8 mouse cellular contexts compared by ENCODE assay signal in the genomic region with DNA sequence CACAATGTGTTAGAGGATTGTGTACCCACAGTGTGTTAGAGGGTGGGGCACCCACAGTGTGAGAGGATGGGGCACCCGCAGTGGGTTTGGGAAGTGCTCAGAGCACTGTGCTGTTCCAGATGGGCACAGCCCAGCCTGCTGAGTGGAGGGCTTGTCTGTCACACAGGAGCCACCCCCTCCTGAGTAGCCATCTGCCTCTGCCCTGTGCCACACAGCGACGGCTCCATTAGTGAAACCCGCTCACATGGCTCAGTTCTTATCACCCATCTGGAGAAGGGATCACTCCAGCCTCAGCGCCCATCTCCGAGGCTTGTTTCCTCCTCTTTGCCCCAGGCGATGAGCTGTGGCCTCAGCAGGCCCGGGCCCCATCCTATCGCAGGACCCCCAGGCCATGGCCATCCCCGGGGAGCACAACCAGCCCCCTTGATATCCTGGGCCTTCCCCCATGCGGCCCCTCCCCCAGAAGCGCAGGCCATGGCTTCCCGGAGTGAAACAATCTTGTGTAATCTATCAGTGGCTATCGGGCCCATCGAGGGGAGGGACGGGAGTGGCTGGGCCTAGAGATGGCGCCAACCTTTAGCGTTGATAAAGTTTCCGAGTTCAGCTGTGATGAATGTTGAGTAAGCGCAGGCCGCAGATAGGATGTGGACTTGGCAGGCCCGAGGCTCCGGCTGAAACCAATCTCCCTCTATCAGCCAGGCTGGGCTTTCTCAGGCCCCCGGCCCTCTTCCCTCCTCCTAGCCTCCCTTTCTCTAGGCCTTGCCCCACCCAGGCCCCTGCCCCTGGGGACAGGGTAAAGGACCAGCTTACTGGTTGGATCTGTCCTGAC. TPM values are rescaled to one million over a fixed set of nuclear protein-coding genes. Genes with fewer than 3 reads are reported as not detected.
A peak's percentile ranks its signal among the peaks of the same experiment; 100 is the strongest.
DNase-seq lines count a peak whose midpoint lies in the region; ATAC-seq and TF ChIP-seq lines count a peak whose summit lies in the region.

No protein-coding gene starts in this region.

- H3K4me2 ChIP-seq in kidney, embryonic 16.5 days (replicated peaks; ENCODE audit: low read depth, low read length), result no peak overlapping the region
- no peak overlapping the region for H3K4me2 ChIP-seq in lung, postnatal 0 days (replicated peaks; ENCODE audit: low read depth, low read length)

- TF ChIP-seq POLR2A in cerebellum, adult 2 months (IDR thresholded peaks at IDR 0.05; ENCODE audit: borderline replicate concordance, insufficient read depth, low read length), result no peak

- no peak for ATAC-seq in kidney, embryonic 16.5 days (ENCODE audit: low FRiP score, low TSS enrichment)
- ATAC-seq in lung, postnatal 0 days, result no peak

- peak overlapping the region; percentile 15; the same call in 1 of the 2 replicates for H3K27ac ChIP-seq in cerebellum, adult 2 months (ENCODE audit: insufficient read depth, low read length)
- peak overlapping the region; percentile 61 for H3K27ac ChIP-seq in kidney, embryonic 16.5 days (ENCODE audit: low read length)
- H3K27ac ChIP-seq in lung, postnatal 0 days (ENCODE audit: low read length), result no peak overlapping the region

- 34% methylated on average over 24 of the region's 24 CpGs for WGBS in cerebellum, adult 2 months
- WGBS in kidney, embryonic 16.5 days, result 43% methylated on average over 24 of the region's 24 CpGs
- WGBS in lung, postnatal 0 days, result 33% methylated on average over 24 of the region's 24 CpGs

- no peaks in the 10 kb centered on the region for H3K9me3 ChIP-seq in kidney, embryonic 16.5 days (ENCODE audit: low read length)
- H3K9me3 ChIP-seq in lung, postnatal 0 days (ENCODE audit: low read length), result no peaks in the 10 kb centered on the region

- peak; percentile 25 for DNase-seq in adrenal gland, postnatal 10 days
- no peak for DNase-seq in adrenal gland, postnatal 25 days
- peak; percentile 77 to 83 for DNase-seq in cerebellum, adult 2 months
- DNase-seq in heart, adult 18-20 months, result peak; percentile 60 to 63
- peak; percentile 72 for DNase-seq in lung, postnatal 0 days (ENCODE audit: low spot score)
- DNase-seq in urinary bladder, postnatal 4 days (ENCODE audit: low spot score in 2 of 2), result peak; percentile 63 to 64
- no peak for DNase-seq in gastrocnemius, postnatal 25 days

- H3K4me3 ChIP-seq in cerebellum, adult 2 months (replicated peaks; ENCODE audit: insufficient read depth, low read depth, low read length), result no peak overlapping the region
- no peak overlapping the region for H3K4me3 ChIP-seq in kidney, embryonic 16.5 days (ENCODE audit: low read length)
- no peak overlapping the region for H3K4me3 ChIP-seq in lung, postnatal 0 days (ENCODE audit: low read depth, low read length)

- H3K4me1 ChIP-seq in cerebellum, adult 2 months (ENCODE audit: control insufficient read depth, insufficient read depth, low read length), result peaks cover 21% of the 10 kb centered on the region
- H3K4me1 ChIP-seq in kidney, embryonic 16.5 days (ENCODE audit: insufficient read depth, low read length), result peaks cover 47% of the 10 kb centered on the region
- H3K4me1 ChIP-seq in lung, postnatal 0 days (ENCODE audit: insufficient read depth, low read depth, low read length), result peaks cover 6% of the 10 kb centered on the region; the same call in 1 of the 2 replicates

- TF ChIP-seq EP300 in lung, postnatal 0 days (IDR thresholded peaks at IDR 0.05), result no peak

- no peaks in the 10 kb centered on the region for H3K27me3 ChIP-seq in cerebellum, adult 2 months (ENCODE audit: control insufficient read depth, insufficient read depth, low read length)
- H3K27me3 ChIP-seq in kidney, embryonic 16.5 days (ENCODE audit: insufficient read depth, low read length), result no peaks in the 10 kb centered on the region
- no peaks in the 10 kb centered on the region for H3K27me3 ChIP-seq in lung, postnatal 0 days (replicated peaks; ENCODE audit: insufficient read depth, low read length)

- H3K9ac ChIP-seq in kidney, embryonic 16.5 days (replicated peaks; ENCODE audit: low read length), result peak overlapping the region; percentile 37
- no peak overlapping the region for H3K9ac ChIP-seq in lung, postnatal 0 days (replicated peaks; ENCODE audit: low read depth)

- no peaks in the 10 kb centered on the region for H3K36me3 ChIP-seq in kidney, embryonic 16.5 days (ENCODE audit: insufficient read depth, low read length)
- no peaks in the 10 kb centered on the region for H3K36me3 ChIP-seq in lung, postnatal 0 days (ENCODE audit: insufficient read depth, low read length)

- no peak for TF ChIP-seq CTCF in cerebellum, adult 2 months (IDR thresholded peaks at IDR 0.05; ENCODE audit: borderline replicate concordance, insufficient read depth, low read depth, low read length)
- TF ChIP-seq CTCF in lung, postnatal 0 days (IDR thresholded peaks at IDR 0.05), result no peak

RNA-seq across cellular contexts. Expression of gene Zfpm1, which starts 14.4 kb away (rescaled TPM):
- total RNA-seq in adrenal gland, postnatal 10 days (2021), result 10 to 100 TPM; 27.2 to 29.0 TPM
- total RNA-seq in adrenal gland, postnatal 25 days (2021), result 17.8 and 22.4 TPM in 2 replicates
- 19.6 and 20.1 TPM in 2 replicates for polyA plus RNA-seq in cerebellum, adult 2 months (2012; rRNA removed)
- 10 to 100 TPM; 18.4 to 23.0 TPM for total RNA-seq in heart, adult 18-20 months (2021)
- 1.5 and 1.6 TPM in 2 replicates for polyA plus RNA-seq in kidney, embryonic 16.5 days (2015; fragmentation: Nextera tagmentation; extraction: Ambion mirVana)
- polyA plus RNA-seq in lung, postnatal 0 days (2015; fragmentation: Nextera tagmentation; extraction: Ambion mirVana), result 1.5 and 1.7 TPM in 2 replicates
- 1 to 10 TPM; 8.5 to 8.8 TPM for total RNA-seq in gastrocnemius, postnatal 25 days (2021)

Comparison
In these comparisons a context has a peak if more than half of its experiments do, and no peak if none do; other contexts are left out.
1. DNase-seq: peak in adrenal gland, postnatal 10 days (single experiment), cerebellum, adult 2 months (2 of 2), heart, adult 18-20 months (2 of 2), lung, postnatal 0 days (single experiment) and urinary bladder, postnatal 4 days (2 of 2); none in adrenal gland, postnatal 25 days (single experiment) and gastrocnemius, postnatal 25 days (single experiment).